In the genomic region with DNA sequence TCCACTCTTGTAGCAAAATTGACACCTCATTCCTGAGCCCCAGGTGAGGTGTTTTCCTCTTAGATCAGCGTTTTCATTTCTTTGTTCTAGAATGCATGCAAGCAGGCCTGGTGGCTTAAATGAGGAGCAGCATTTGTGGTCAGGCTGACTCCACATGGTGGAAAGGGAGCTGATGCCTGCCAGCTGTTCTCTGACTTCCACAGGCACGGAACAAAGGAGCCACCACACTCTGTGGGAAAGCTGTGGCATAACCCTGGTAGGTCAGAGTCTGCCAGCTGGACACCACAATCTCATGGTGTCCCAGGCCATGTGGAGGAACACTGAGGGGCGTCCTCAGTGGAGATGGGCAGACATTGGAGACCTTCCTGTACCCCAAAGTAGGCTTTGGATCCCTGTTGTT, we compare ENCODE assay signal across 21 mouse cellular contexts. TPM values are rescaled to one million over a fixed set of nuclear protein-coding genes. Genes with fewer than 3 reads are reported as not detected.
"Had no signal": no experiment of that assay in that cellular context is flagged by ENCODE, and none has a peak within 500 bp of the region (broad histone marks: within the 10 kb centered on the region; RNA-seq: fewer than 3 reads in every experiment).

No protein-coding gene starts in this region.

- H3K27ac ChIP-seq: kidney, postnatal 0 days; layer of hippocampus, adult 2 months; limb, embryonic 13.5 days; liver, embryonic 13.5 days; midbrain, embryonic 10.5 days; midbrain, embryonic 13.5 days; stomach, postnatal 0 days had no signal

- H3K4me1 ChIP-seq: liver, embryonic 13.5 days; megakaryocyte, embryonic 14.5 days; midbrain, embryonic 13.5 days had no signal

- DNase-seq: kidney, adult 2 months; kidney, postnatal 25 days; layer of hippocampus, adult 9-11 months; liver, embryonic 13.5 days; lung, postnatal 14 days; right cerebral cortex, postnatal 4 days; thymus, adult 2 months; thymus, postnatal 14 days; thymus, postnatal 4 days had no signal

- H3K9me3 ChIP-seq: limb, embryonic 13.5 days; liver, embryonic 13.5 days; megakaryocyte, embryonic 14.5 days; midbrain, embryonic 10.5 days; midbrain, embryonic 13.5 days had no signal

- H3K4me3 ChIP-seq: layer of hippocampus, adult 2 months; limb, embryonic 13.5 days; liver, embryonic 13.5 days; megakaryocyte, embryonic 14.5 days; midbrain, embryonic 10.5 days; midbrain, embryonic 13.5 days had no signal

- H3K4me2 ChIP-seq: limb, embryonic 13.5 days; liver, embryonic 13.5 days; midbrain, embryonic 13.5 days had no signal

- H3K9ac ChIP-seq: limb, embryonic 13.5 days; liver, embryonic 13.5 days; midbrain, embryonic 13.5 days had no signal

- H3K36me3 ChIP-seq: limb, embryonic 13.5 days; liver, embryonic 13.5 days; midbrain, embryonic 10.5 days; midbrain, embryonic 13.5 days had no signal

- ATAC-seq: intestine, postnatal 0 days; midbrain, embryonic 13.5 days; midbrain, embryonic 16.5 days had no signal

- H3K27me3 ChIP-seq: limb, embryonic 13.5 days; midbrain, embryonic 13.5 days had no signal

RNA-seq across cellular contexts. Expression of a gene that starts 7.0 kb away (rescaled TPM):
- polyA plus RNA-seq: limb, embryonic 13.5 days; lung, embryonic 16.5 days; midbrain, embryonic 10.5 days; midbrain, embryonic 13.5 days; midbrain, embryonic 16.5 days; neural tube, embryonic 11.5 days had no signal

RNA-seq across cellular contexts. Expression of a gene that starts 26.5 kb away (rescaled TPM):
- polyA plus RNA-seq: kidney, postnatal 0 days; large intestine, adult 2 months; neural tube, embryonic 11.5 days; stomach, postnatal 0 days had no signal
